Mouse (Mus musculus): Measurements from ENCODE around the gene Apoo. TPM values are rescaled to one million over a fixed set of nuclear protein-coding genes. Genes with fewer than 3 reads are reported as not detected.

Apoo gene
- total RNA-seq, 2 experiments from 2014 or later, result 55.2 to 70.4 TPM

Small RNAs within 50 kb of the gene (microRNA-seq; reads per million reads assigned to microRNA genes)
- 0 reads per million in 2 experiments for gene Gm44477

Other genes starting within 250 kb of the Apoo start
- gene Zfx, start 243.4 kb upstream of the Apoo start, total RNA-seq (2021), result 10 to 100 TPM; 34.1 to 36.4 TPM
- gene Eif2s3x, start 154.3 kb upstream of the Apoo start, total RNA-seq (2021), result 100 to 1,000 TPM; 120 to 235 TPM
- 10 to 100 TPM; 27.1 to 29.2 TPM for gene Klhl15, start 132.5 kb upstream of the Apoo start, total RNA-seq (2021)
- gene Fam90a1b, start 340 bp upstream of the Apoo start, total RNA-seq (2021), result not detected
- 100 to 1,000 TPM; 525 to 550 TPM for gene Maged1, start 175.0 kb downstream of the Apoo start, total RNA-seq (2021)